Mouse (Mus musculus): ENCODE measurements around the gene Map10. TPM values are rescaled to one million over a fixed set of nuclear protein-coding genes. Genes with fewer than 3 reads are reported as not detected.

The Map10 gene
- polyA plus RNA-seq, 1 experiment from 2014 or later: 9.8 TPM

DNA sequence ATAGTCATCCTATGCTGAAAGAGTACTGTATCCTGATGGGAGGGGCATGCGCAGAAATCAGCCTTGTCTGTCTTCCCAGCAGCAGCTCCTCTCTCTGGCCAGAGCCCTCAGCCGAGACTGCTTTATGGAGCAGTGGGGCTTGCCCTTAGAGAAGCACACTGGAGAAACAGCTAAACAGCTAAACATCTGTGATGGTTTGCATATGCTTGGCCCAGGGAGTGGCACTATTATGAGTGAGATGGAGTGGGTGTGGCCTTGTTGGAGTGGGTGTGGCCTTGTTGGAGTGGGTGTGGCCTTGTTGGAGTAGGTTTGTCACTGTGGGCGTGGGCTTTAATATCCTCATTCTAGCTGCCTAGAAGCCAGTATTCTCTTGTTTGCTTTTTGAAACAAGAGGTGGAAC, 23.6 kb downstream of the Map10 start:
- Histone ChIP-seq H3K4me3 (ENCODE audit: low read depth, low read length) (no peak overlapping the region), H3K4me1 (replicated peaks; ENCODE audit: control insufficient read depth, insufficient read depth, low read length) (no peaks in the 10 kb centered on the region), H3K36me3 (ENCODE audit: control insufficient read depth, insufficient read depth, low read length) (no peaks in the 10 kb centered on the region), H3K9me3 (ENCODE audit: control insufficient read depth, low read length) (no peaks in the 10 kb centered on the region), H3K27ac (ENCODE audit: low read depth, low read length) (no peak overlapping the region), H3K27me3 (ENCODE audit: control insufficient read depth, insufficient read depth, low read length) (no peaks in the 10 kb centered on the region), H3K4me2 (ENCODE audit: low read depth, low read length, severe bottlenecking) (no peak overlapping the region), H3K9ac (ENCODE audit: low read length) (no peak overlapping the region)
- WGBS: 88% methylated on average over 3 of the region's 3 CpGs
- ATAC-seq (replicated peaks; ENCODE audit: low FRiP score) (no peak), DNase-seq (ENCODE audit: low spot score) (no peak)

GRCm38 (mm10) chr8:125695951-125696350, 26.3 kb downstream of the Map10 start:
- H3K4me2 ChIP-seq (ENCODE audit: low read depth, low read length, severe bottlenecking): no peak overlapping the region
- 87% methylated on average over 6 of the region's 6 CpGs for WGBS
- H3K36me3 ChIP-seq (ENCODE audit: control insufficient read depth, insufficient read depth, low read length): no peaks in the 10 kb centered on the region
- no peak overlapping the region for H3K27ac ChIP-seq (ENCODE audit: low read depth, low read length)
- H3K27me3 ChIP-seq (ENCODE audit: control insufficient read depth, insufficient read depth, low read length): no peaks in the 10 kb centered on the region
- no peaks in the 10 kb centered on the region; the same call in 1 of the 2 replicates for H3K9me3 ChIP-seq (ENCODE audit: control insufficient read depth, low read length)
- H3K4me3 ChIP-seq (ENCODE audit: low read depth, low read length): no peak overlapping the region
- no peak overlapping the region for H3K9ac ChIP-seq (ENCODE audit: low read length)
- ATAC-seq (replicated peaks; ENCODE audit: low FRiP score): no peak
- DNase-seq (ENCODE audit: low spot score): peak; percentile 0
- H3K4me1 ChIP-seq (replicated peaks; ENCODE audit: control insufficient read depth, insufficient read depth, low read length): no peaks in the 10 kb centered on the region

DNA sequence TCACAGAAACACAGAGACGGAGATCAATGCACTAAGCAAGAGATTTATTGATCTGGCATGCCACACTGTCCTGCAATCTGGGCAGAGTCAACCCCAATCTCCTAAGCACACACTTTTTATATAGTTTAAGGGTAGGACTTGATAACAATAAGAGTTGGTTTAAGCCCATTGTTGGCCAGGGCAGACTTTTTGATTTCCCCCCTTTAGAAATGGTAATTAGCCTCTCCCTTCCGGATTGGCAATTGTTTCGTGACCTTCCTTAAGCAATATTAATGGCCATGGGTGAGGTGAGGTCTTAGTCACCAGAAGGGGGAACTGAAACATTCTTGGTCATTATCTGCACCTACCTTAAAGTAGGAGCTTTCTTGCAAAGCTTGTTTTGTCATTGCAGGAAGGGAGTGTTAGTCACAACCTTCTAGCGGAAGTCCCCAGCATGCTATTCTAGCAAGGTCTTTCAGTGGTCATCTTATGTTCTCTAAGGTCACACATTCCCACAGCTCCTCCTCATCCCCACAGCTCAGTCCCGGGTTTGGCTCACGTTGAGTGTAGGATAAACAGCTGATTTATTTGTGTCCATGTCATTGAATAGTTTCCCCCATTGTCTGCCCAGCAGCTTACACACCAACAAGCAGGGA, 29.9 kb downstream of the Map10 start:
- no peaks in the 10 kb centered on the region for H3K36me3 ChIP-seq (ENCODE audit: control insufficient read depth, insufficient read depth, low read length)
- no peaks in the 10 kb centered on the region for H3K27me3 ChIP-seq (ENCODE audit: control insufficient read depth, insufficient read depth, low read length)
- WGBS: 73% methylated on average over 6 of the region's 6 CpGs
- ATAC-seq (replicated peaks; ENCODE audit: low FRiP score) (no peak), DNase-seq (ENCODE audit: low spot score) (no peak)
- no peak overlapping the region for H3K27ac ChIP-seq (ENCODE audit: low read depth, low read length)
- H3K4me2 ChIP-seq (ENCODE audit: low read depth, low read length, severe bottlenecking): no peak overlapping the region
- H3K4me1 ChIP-seq (replicated peaks; ENCODE audit: control insufficient read depth, insufficient read depth, low read length): 0 out of 2 replicates have a peak, but pooled peaks cover 2% of the 10 kb centered on the region
- no peak overlapping the region for H3K4me3 ChIP-seq (ENCODE audit: low read depth, low read length)
- H3K9me3 ChIP-seq (ENCODE audit: control insufficient read depth, low read length): no peaks in the 10 kb centered on the region; the same call in 1 of the 2 replicates
- no peak overlapping the region for H3K9ac ChIP-seq (ENCODE audit: low read length)

DNA sequence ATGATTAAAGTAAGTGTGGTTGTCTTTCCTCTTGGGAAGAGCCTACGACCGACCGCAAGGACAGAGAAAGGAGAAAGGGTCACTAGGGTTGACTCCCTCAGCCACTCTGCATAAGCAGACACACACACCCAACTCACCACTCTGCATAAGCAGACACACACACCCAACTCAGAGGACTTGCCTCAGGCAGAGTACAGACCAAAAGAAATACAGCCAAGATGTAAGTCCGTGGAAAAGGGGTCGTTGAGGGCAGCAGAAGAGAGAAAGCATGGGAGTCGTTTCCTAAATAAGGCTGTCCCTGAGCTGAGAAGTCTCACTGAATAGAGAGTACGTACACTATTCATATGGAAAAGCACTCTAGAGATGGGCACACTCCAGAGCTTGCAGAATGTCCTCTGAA, 30.8 kb downstream of the Map10 start:
- Histone ChIP-seq H3K36me3 (ENCODE audit: control insufficient read depth, insufficient read depth, low read length) (no peaks in the 10 kb centered on the region), H3K27ac (ENCODE audit: low read depth, low read length) (no peak overlapping the region), H3K27me3 (ENCODE audit: control insufficient read depth, insufficient read depth, low read length) (no peaks in the 10 kb centered on the region), H3K4me1 (replicated peaks; ENCODE audit: control insufficient read depth, insufficient read depth, low read length) (0 out of 2 replicates have a peak, but pooled peaks cover 2% of the 10 kb centered on the region), H3K4me3 (ENCODE audit: low read depth, low read length) (no peak overlapping the region), H3K9me3 (ENCODE audit: control insufficient read depth, low read length) (no peaks in the 10 kb centered on the region; the same call in 1 of the 2 replicates), H3K4me2 (ENCODE audit: low read depth, low read length, severe bottlenecking) (no peak overlapping the region), H3K9ac (ENCODE audit: low read length) (no peak overlapping the region)
- ATAC-seq (replicated peaks; ENCODE audit: low FRiP score): no peak
- 87% methylated on average over 7 of the region's 7 CpGs for WGBS
- no peak for DNase-seq (ENCODE audit: low spot score)

GRCm38 (mm10) chr8:125702868-125703473, 33.4 kb downstream of the Map10 start:
- H3K27me3 ChIP-seq (ENCODE audit: control insufficient read depth, insufficient read depth, low read length): no peaks in the 10 kb centered on the region
- H3K4me3 ChIP-seq (ENCODE audit: low read depth, low read length): no peak overlapping the region
- no peaks in the 10 kb centered on the region; the same call in 1 of the 2 replicates for H3K9me3 ChIP-seq (ENCODE audit: control insufficient read depth, low read length)
- no peak overlapping the region for H3K4me2 ChIP-seq (ENCODE audit: low read depth, low read length, severe bottlenecking)
- DNase-seq (ENCODE audit: low spot score) (no peak), ATAC-seq (replicated peaks; ENCODE audit: low FRiP score) (no peak)
- WGBS: 76% methylated on average over 15 of the region's 15 CpGs
- no peak overlapping the region for H3K9ac ChIP-seq (ENCODE audit: low read length)
- H3K36me3 ChIP-seq (ENCODE audit: control insufficient read depth, insufficient read depth, low read length): no peaks in the 10 kb centered on the region
- H3K27ac ChIP-seq (ENCODE audit: low read depth, low read length): no peak overlapping the region
- H3K4me1 ChIP-seq (replicated peaks; ENCODE audit: control insufficient read depth, insufficient read depth, low read length): 0 out of 2 replicates have a peak, but pooled peaks cover 2% of the 10 kb centered on the region

DNA sequence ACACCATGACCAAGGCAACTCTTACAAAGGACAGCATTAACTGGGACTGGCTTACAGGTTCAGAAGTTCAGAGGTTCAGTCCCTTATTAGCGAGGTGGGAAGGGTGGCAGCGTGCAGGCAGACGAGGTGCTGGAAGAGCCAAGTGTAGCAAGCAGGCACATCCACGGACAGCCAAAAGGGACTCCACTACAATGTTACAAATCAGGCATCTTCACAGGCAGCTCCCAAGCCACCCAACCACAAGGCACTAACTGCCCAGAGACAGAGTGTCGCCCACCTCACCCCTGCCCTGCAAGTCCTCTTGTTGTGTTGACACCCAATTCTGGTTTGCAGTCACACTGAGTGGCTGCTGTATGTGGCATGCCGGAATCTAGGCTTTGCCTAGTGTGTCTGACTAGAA, 34.8 kb downstream of the Map10 start:
- no peak overlapping the region for H3K4me3 ChIP-seq (ENCODE audit: low read depth, low read length)
- DNase-seq (ENCODE audit: low spot score) (no peak), ATAC-seq (replicated peaks; ENCODE audit: low FRiP score) (no peak)
- no peaks in the 10 kb centered on the region for H3K27me3 ChIP-seq (ENCODE audit: control insufficient read depth, insufficient read depth, low read length)
- H3K4me2 ChIP-seq (ENCODE audit: low read depth, low read length, severe bottlenecking): no peak overlapping the region
- H3K36me3 ChIP-seq (ENCODE audit: control insufficient read depth, insufficient read depth, low read length): no peaks in the 10 kb centered on the region
- no peak overlapping the region for H3K9ac ChIP-seq (ENCODE audit: low read length)
- 0 out of 2 replicates have a peak, but pooled peaks cover 2% of the 10 kb centered on the region for H3K4me1 ChIP-seq (replicated peaks; ENCODE audit: control insufficient read depth, insufficient read depth, low read length)
- no peaks in the 10 kb centered on the region for H3K9me3 ChIP-seq (ENCODE audit: control insufficient read depth, low read length)
- WGBS: 81% methylated on average over 6 of the region's 6 CpGs
- H3K27ac ChIP-seq (ENCODE audit: low read depth, low read length): no peak overlapping the region

DNA sequence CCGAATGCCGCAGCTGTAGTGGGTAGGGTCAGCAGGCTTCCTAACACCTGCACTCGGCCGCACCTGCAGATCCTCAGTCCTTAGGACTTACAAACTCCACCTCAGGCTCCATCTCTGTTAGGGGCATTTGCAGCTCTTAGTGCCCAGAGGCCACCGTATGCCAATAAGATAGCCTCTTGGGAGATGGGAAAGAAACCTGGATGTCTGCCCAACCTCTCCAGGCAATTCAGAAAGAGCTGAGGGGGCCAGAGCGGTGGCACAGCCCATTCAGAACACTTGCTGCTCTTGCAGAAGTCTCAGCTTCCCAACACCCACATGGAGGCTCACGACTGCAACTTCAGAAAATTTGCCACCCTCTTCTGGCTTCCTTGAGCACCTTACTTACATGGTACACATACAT, 36.2 kb downstream of the Map10 start:
- Histone ChIP-seq H3K36me3 (ENCODE audit: control insufficient read depth, insufficient read depth, low read length) (no peaks in the 10 kb centered on the region), H3K27ac (ENCODE audit: low read depth, low read length) (no peak overlapping the region), H3K9ac (ENCODE audit: low read length) (no peak overlapping the region), H3K4me1 (replicated peaks; ENCODE audit: control insufficient read depth, insufficient read depth, low read length) (0 out of 2 replicates have a peak, but pooled peaks cover 2% of the 10 kb centered on the region), H3K27me3 (ENCODE audit: control insufficient read depth, insufficient read depth, low read length) (no peaks in the 10 kb centered on the region), H3K9me3 (ENCODE audit: control insufficient read depth, low read length) (no peaks in the 10 kb centered on the region), H3K4me3 (ENCODE audit: low read depth, low read length) (no peak overlapping the region), H3K4me2 (ENCODE audit: low read depth, low read length, severe bottlenecking) (no peak overlapping the region)
- WGBS: 85% methylated on average over 7 of the region's 7 CpGs
- ATAC-seq (replicated peaks; ENCODE audit: low FRiP score): no peak
- no peak for DNase-seq (ENCODE audit: low spot score)

- H3K27ac ChIP-seq (ENCODE audit: low read depth, low read length): no peak overlapping the region
- no peaks in the 10 kb centered on the region for H3K9me3 ChIP-seq (ENCODE audit: control insufficient read depth, low read length)
- H3K4me1 ChIP-seq (replicated peaks; ENCODE audit: control insufficient read depth, insufficient read depth, low read length): no peaks in the 10 kb centered on the region
- no peaks in the 10 kb centered on the region for H3K36me3 ChIP-seq (ENCODE audit: control insufficient read depth, insufficient read depth, low read length)
- H3K9ac ChIP-seq (ENCODE audit: low read length): no peak overlapping the region
- DNase-seq (ENCODE audit: low spot score) (no peak), ATAC-seq (replicated peaks; ENCODE audit: low FRiP score) (no peak)
- H3K27me3 ChIP-seq (ENCODE audit: control insufficient read depth, insufficient read depth, low read length): no peaks in the 10 kb centered on the region
- H3K4me3 ChIP-seq (ENCODE audit: low read depth, low read length): no peak overlapping the region
- WGBS: 91% methylated on average over 5 of the region's 5 CpGs
- no peak overlapping the region for H3K4me2 ChIP-seq (ENCODE audit: low read depth, low read length, severe bottlenecking)
Observed at GRCm38 (mm10) chr8:125709171-125709570, 39.6 kb downstream of the Map10 start.

GRCm38 (mm10) chr8:125711514-125711913, 41.9 kb downstream of the Map10 start:
- Histone ChIP-seq H3K9ac (ENCODE audit: low read length) (no peak overlapping the region), H3K4me1 (replicated peaks; ENCODE audit: control insufficient read depth, insufficient read depth, low read length) (no peaks in the 10 kb centered on the region), H3K27me3 (ENCODE audit: control insufficient read depth, insufficient read depth, low read length) (no peaks in the 10 kb centered on the region), H3K9me3 (ENCODE audit: control insufficient read depth, low read length) (no peaks in the 10 kb centered on the region), H3K27ac (ENCODE audit: low read depth, low read length) (no peak overlapping the region), H3K36me3 (ENCODE audit: control insufficient read depth, insufficient read depth, low read length) (no peaks in the 10 kb centered on the region), H3K4me2 (ENCODE audit: low read depth, low read length, severe bottlenecking) (no peak overlapping the region), H3K4me3 (ENCODE audit: low read depth, low read length) (no peak overlapping the region)
- no peak for ATAC-seq (replicated peaks; ENCODE audit: low FRiP score)
- WGBS: 92% methylated on average over 5 of the region's 5 CpGs
- no peak for DNase-seq (ENCODE audit: low spot score)
